Mouse (Mus musculus) testis, adult 2 months (tissue): Measurements from ENCODE around the gene Atrnl1.

Experiments used
- CTCF ChIP-seq: fragments of 200-500 bp; IDR thresholded peaks from 2 replicates; pipeline ENCODE4 v1.5.1; 2012; ENCODE audit warnings: low read depth, mild to moderate bottlenecking, inconsistent platforms, low read length, moderate library complexity; ENCODE audit not compliant: control insufficient read depth, insufficient read depth, insufficient replicate concordance
- POLR2A ChIP-seq: fragments of 200-500 bp; IDR thresholded peaks from 2 replicates; pipeline ENCODE4 v1.6.1; 2012; ENCODE audit warnings: low read depth, mild to moderate bottlenecking, inconsistent platforms, low read length, moderate library complexity; ENCODE audit not compliant: control insufficient read depth

DNA sequence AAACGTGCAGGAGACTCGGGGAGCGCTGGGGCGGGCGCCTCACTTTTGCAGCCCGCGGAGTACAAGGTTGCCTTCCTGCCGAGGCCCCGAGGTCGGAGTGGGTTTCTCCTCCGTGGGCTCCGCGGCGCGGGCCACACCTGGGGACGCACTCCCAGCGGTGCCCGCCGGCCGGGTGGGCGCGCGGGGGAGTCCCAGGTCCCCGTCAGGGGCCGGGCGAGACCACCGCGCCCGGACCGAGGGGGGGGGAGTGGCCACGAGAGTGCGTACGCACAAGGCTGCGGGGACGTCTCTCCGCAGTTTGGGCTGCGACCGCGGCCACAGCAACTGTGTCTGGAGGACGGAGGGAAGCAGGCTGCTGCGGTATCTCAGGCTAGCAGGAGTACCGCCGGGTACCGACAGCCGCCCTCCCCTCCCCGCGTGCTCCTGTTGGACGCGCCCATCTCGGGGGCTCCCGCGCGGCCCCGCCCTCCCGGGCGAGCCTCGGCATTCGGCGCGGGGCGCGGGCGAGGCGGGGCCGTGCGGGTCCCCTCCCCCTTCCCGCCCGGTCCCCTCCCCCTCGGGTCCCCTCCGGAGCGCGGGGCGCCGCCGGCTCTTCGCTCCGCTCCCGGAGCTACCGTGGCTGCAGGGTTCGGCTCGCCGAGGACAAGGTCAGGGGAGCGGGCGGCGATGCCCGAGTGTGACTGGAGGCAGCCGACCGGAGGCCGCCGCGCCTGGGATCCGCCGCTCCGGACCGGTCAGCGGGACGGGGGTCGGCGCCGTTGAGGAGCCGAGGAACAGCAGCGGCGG lies at the start of gene Atrnl1:
- TF ChIP-seq POLR2A (peak; percentile 53), CTCF (no peak)
